Mouse (Mus musculus): Measurements from ENCODE around the gene Anapc5. TPM values are rescaled to one million over a fixed set of nuclear protein-coding genes. Genes with fewer than 3 reads are reported as not detected.

Gene Anapc5
- total RNA-seq, 2 experiments from 2014 or later: 247 to 262 TPM

GRCm38 (mm10) chr5:122799379-122800344 is 21.5 kb downstream of the Anapc5 start:
- DNase-seq: peak; percentile 20

GRCm38 (mm10) chr5:122798557-122799378 is 22.4 kb downstream of the Anapc5 start:
- DNase-seq: no peak

GRCm38 (mm10) chr5:122797866-122798265 is 23.3 kb downstream of the Anapc5 start:
- no peak for DNase-seq

- DNase-seq: no peak
Measured at GRCm38 (mm10) chr5:122788696-122789095, 32.4 kb downstream of the Anapc5 start.

GRCm38 (mm10) chr5:122786035-122786819 is 34.9 kb downstream of the Anapc5 start:
- no peak for DNase-seq

GRCm38 (mm10) chr5:122783726-122784406 is 37.3 kb downstream of the Anapc5 start:
- DNase-seq: no peak

GRCm38 (mm10) chr5:122782066-122782465 is 39.1 kb downstream of the Anapc5 start:
- DNase-seq: no peak

- DNase-seq: no peak
Measured at GRCm38 (mm10) chr5:122780791-122781432, 40.2 kb downstream of the Anapc5 start.

- peak; percentile 85 for DNase-seq
Measured at GRCm38 (mm10) chr5:122779277-122779834, 41.8 kb downstream of the Anapc5 start, which contains the start of gene Camkk2. Gene Camkk2 (minus strand): TSS chr5:122779409.

GRCm38 (mm10) chr5:122778231-122779226 is 42.6 kb downstream of the Anapc5 start:
- no peak for DNase-seq

GRCm38 (mm10) chr5:122777322-122777721 is 43.8 kb downstream of the Anapc5 start:
- no peak for DNase-seq

GRCm38 (mm10) chr5:122775646-122776286 is 45.4 kb downstream of the Anapc5 start:
- DNase-seq: no peak

GRCm38 (mm10) chr5:122774743-122775611 is 46.2 kb downstream of the Anapc5 start:
- no peak for DNase-seq

GRCm38 (mm10) chr5:122773756-122774155 is 47.4 kb downstream of the Anapc5 start:
- no peak for DNase-seq

GRCm38 (mm10) chr5:122771428-122771827 is 49.7 kb downstream of the Anapc5 start:
- DNase-seq: no peak

GRCm38 (mm10) chr5:122770806-122771261 is 50.3 kb downstream of the Anapc5 start:
- peak; percentile 82 for DNase-seq

- DNase-seq: peak; percentile 41
Measured at GRCm38 (mm10) chr5:122770304-122770703, 50.8 kb downstream of the Anapc5 start.
